Mouse (Mus musculus) embryonic facial prominence, embryonic 14.5 days (tissue): Measurements from ENCODE around the gene Sco1. TPM values are rescaled to one million over a fixed set of nuclear protein-coding genes. Genes with fewer than 3 reads are reported as not detected.

Source experiments
- ATAC-seq: fragments of 200-750 bp; cut with Nextera tagmentation; 2 replicates; pipeline ENCODE4 v1.8.0; 2017; ENCODE audit warnings: low read depth, moderate number of reproducible peaks, moderate TSS enrichment
- DNase-seq: peaks from one replicate; pipeline ENCODE4 v3.0.0-alpha.2; 2015; ENCODE audit warnings: low spot score
- H3K27ac ChIP-seq: fragments of 300-500 bp; sonication (generic); replicated peaks from 2 replicates; pipeline ENCODE4 v1.5.1; 2014; ENCODE audit warnings: low read depth, mild to moderate bottlenecking, low read length, moderate library complexity
- H3K27me3 ChIP-seq: fragments of 300-500 bp; sonication (generic); replicated peaks from 2 replicates; pipeline ENCODE4 v1.6.1; 2014; ENCODE audit warnings: low read length; ENCODE audit not compliant: control insufficient read depth, insufficient read depth
- H3K36me3 ChIP-seq: fragments of 300-500 bp; sonication (generic); 2 replicates; pipeline ENCODE4 v1.6.1; 2014; ENCODE audit warnings: low read length, mixed read lengths; ENCODE audit not compliant: control insufficient read depth, insufficient read depth
- H3K4me1 ChIP-seq: fragments of 300-500 bp; sonication (generic); 2 replicates; pipeline ENCODE4 v1.6.1; 2014; ENCODE audit warnings: antibody characterized with exemption, low read length; ENCODE audit not compliant: control insufficient read depth, insufficient read depth
- H3K4me2 ChIP-seq: fragments of 300-500 bp; sonication (generic); 2 replicates; pipeline ENCODE4 v1.6.1; 2014; ENCODE audit warnings: low read depth, mild to moderate bottlenecking, low read length, moderate library complexity, mixed read lengths
- H3K4me3 ChIP-seq: fragments of 300-500 bp; sonication (generic); 2 replicates; pipeline ENCODE4 v1.5.1; 2014; ENCODE audit warnings: low read depth, mild to moderate bottlenecking, low read length
- H3K9ac ChIP-seq: fragments of 300-500 bp; sonication (generic); 2 replicates; pipeline ENCODE4 v1.6.1; 2014; ENCODE audit warnings: low read depth, mild to moderate bottlenecking, low read length, moderate library complexity, mixed read lengths
- H3K9me3 ChIP-seq: fragments of 300-500 bp; sonication (generic); 2 replicates; pipeline ENCODE4 v1.6.1; 2016; ENCODE audit warnings: low read length; ENCODE audit not compliant: control insufficient read depth
- WGBS: fragments of 180-500 bp; shearing (Covaris S2); extraction: QIAGEN DNeasy Blood & Tissue Kit; methylation state at CpG from one replicate; pipeline ENCODE4 v1.1.7; 2014; 5-methylcytosine and 5-hydroxymethylcytosine counted together
- microRNA-seq: library from miRNA; unstranded; fragments of <30 nt; microRNA quantifications from one replicate; pipeline ENCODE4, GENCODE M21; 2016; ENCODE audit warnings: borderline number of aligned reads
- polyA plus RNA-seq: library from polyadenylated mRNA; unstranded; fragments of >200 nt; fragmentation: Nextera tagmentation; extraction: Ambion mirVana; gene quantifications from 2 replicates; pipeline ENCODE4 v1.2.1, GENCODE M21; 2014

Sco1 gene
- polyA plus RNA-seq, 1 experiment from 2014 or later = 13.4 TPM

- H3K27me3 ChIP-seq = no peaks in the 10 kb centered on the region
- H3K9ac ChIP-seq = no peak overlapping the region
- ATAC-seq (no peak), DNase-seq (peak; percentile 80)
- H3K4me1 ChIP-seq = no peaks in the 10 kb centered on the region
- H3K4me3 ChIP-seq = no peak overlapping the region
- no peak overlapping the region for H3K27ac ChIP-seq
- H3K9me3 ChIP-seq = no peaks in the 10 kb centered on the region
- H3K4me2 ChIP-seq = no peak overlapping the region
- no peaks in the 10 kb centered on the region for H3K36me3 ChIP-seq
- WGBS = 33% methylated on average over 5 of the region's 5 CpGs
These were observed 57.9 kb downstream of the Sco1 start for GRCm38 (mm10) chr11:67110168-67110948.

GRCm38 (mm10) chr11:67112019-67112850 lies 59.8 kb downstream of the Sco1 start:
- no peaks in the 10 kb centered on the region for H3K27me3 ChIP-seq
- H3K9ac ChIP-seq = no peak overlapping the region
- 26% methylated on average over 11 of the region's 11 CpGs for WGBS
- H3K4me3 ChIP-seq = no peak overlapping the region
- H3K9me3 ChIP-seq = no peaks in the 10 kb centered on the region
- H3K36me3 ChIP-seq = no peaks in the 10 kb centered on the region
- peak; percentile 28; the same call in 1 of the 2 replicates for ATAC-seq
- H3K4me1 ChIP-seq = no peaks in the 10 kb centered on the region
- H3K27ac ChIP-seq = no peak overlapping the region
- DNase-seq = peak; percentile 78
- no peak overlapping the region for H3K4me2 ChIP-seq

GRCm38 (mm10) chr11:67112851-67113202 lies 60.4 kb downstream of the Sco1 start:
- 41% methylated on average over 11 of the region's 11 CpGs for WGBS
- Histone ChIP-seq H3K9ac (no peak overlapping the region), H3K36me3 (no peaks in the 10 kb centered on the region), H3K27me3 (no peaks in the 10 kb centered on the region), H3K9me3 (no peaks in the 10 kb centered on the region), H3K4me3 (no peak overlapping the region), H3K27ac (no peak overlapping the region), H3K4me1 (no peaks in the 10 kb centered on the region), H3K4me2 (no peak overlapping the region)
- ATAC-seq (no peak), DNase-seq (peak; percentile 71)

- Histone ChIP-seq H3K36me3 (no peaks in the 10 kb centered on the region), H3K9ac (no peak overlapping the region), H3K27ac (no peak overlapping the region), H3K4me3 (no peak overlapping the region), H3K4me2 (no peak overlapping the region), H3K4me1 (no peaks in the 10 kb centered on the region), H3K27me3 (no peaks in the 10 kb centered on the region), H3K9me3 (no peaks in the 10 kb centered on the region)
- no peak for DNase-seq
- WGBS = 86% methylated on average over 6 of the region's 6 CpGs
- ATAC-seq = no peak
These were observed 60.9 kb downstream of the Sco1 start for GRCm38 (mm10) chr11:67113381-67113780.

- no peak for ATAC-seq
- Histone ChIP-seq H3K9me3 (no peaks in the 10 kb centered on the region), H3K4me1 (no peaks in the 10 kb centered on the region)
These were observed 61.8 kb downstream of the Sco1 start for GRCm38 (mm10) chr11:67114261-67114660.

GRCm38 (mm10) chr11:67114901-67115300 lies 62.4 kb downstream of the Sco1 start:
- no peak overlapping the region for H3K4me2 ChIP-seq
- no peaks in the 10 kb centered on the region for H3K4me1 ChIP-seq
- DNase-seq (no peak), ATAC-seq (no peak)
- WGBS = 84% methylated on average over 12 of the region's 12 CpGs
- no peaks in the 10 kb centered on the region for H3K27me3 ChIP-seq
- H3K36me3 ChIP-seq = no peaks in the 10 kb centered on the region
- H3K4me3 ChIP-seq = no peak overlapping the region
- H3K9me3 ChIP-seq = no peaks in the 10 kb centered on the region
- no peak overlapping the region for H3K9ac ChIP-seq
- H3K27ac ChIP-seq = no peak overlapping the region

More at GRCm38 (mm10) chr11:67114261-67114660, 61.8 kb downstream of the Sco1 start:
- Histone ChIP-seq H3K4me3 (no peak overlapping the region), H3K9ac (no peak overlapping the region), H3K27ac (no peak overlapping the region), H3K4me2 (no peak overlapping the region), H3K27me3 (no peaks in the 10 kb centered on the region), H3K36me3 (no peaks in the 10 kb centered on the region)
- no peak for DNase-seq
- WGBS = 90% methylated on average over 5 of the region's 5 CpGs

Small RNA genes lying within 50 kb of the gene (microRNA-seq; reads per million reads assigned to microRNA genes)
- 5.0 reads per million, percentile 21 among the genes with 10 or more reads in this experiment for gene Mir6923

Other genes with a start within 250 kb of the Sco1 start
- gene Pirt, start 140.7 kb upstream of the Sco1 start, polyA plus RNA-seq = 5.7 and 7.0 TPM in 2 replicates
- gene Tmem238l, start 96.0 kb upstream of the Sco1 start, polyA plus RNA-seq = not detected in 2 replicates
- gene Tmem220, start 27.5 kb upstream of the Sco1 start, polyA plus RNA-seq = 1.2 and 1.6 TPM in 2 replicates
- gene Adprm, start 76 bp upstream of the Sco1 start, polyA plus RNA-seq = 30.4 and 31.9 TPM in 2 replicates
- 368 and 488 TPM in 2 replicates for gene Myh3, start 25.6 kb downstream of the Sco1 start, polyA plus RNA-seq
- 0.71 and 1.4 TPM in 2 replicates for gene Myh2, start 118.4 kb downstream of the Sco1 start, polyA plus RNA-seq
- gene Myh1, start 147.4 kb downstream of the Sco1 start, polyA plus RNA-seq = 2.4 and 2.8 TPM in 2 replicates
- 0.18 and 0.35 TPM in 2 replicates for gene Myh4, start 185.4 kb downstream of the Sco1 start, polyA plus RNA-seq
- 158 and 282 TPM in 2 replicates for gene Myh8, start 224.5 kb downstream of the Sco1 start, polyA plus RNA-seq